Mouse (Mus musculus) thymus, postnatal 4 days (tissue): Measurements from ENCODE around the gene Nfe2l3.
A peak's percentile ranks its signal among the peaks of the same experiment; 100 is the strongest.
"Not testable (repeated sequence)": the region's sequence is repeated elsewhere in the genome, so short reads cannot be mapped to it uniquely, and the experiment has no call there.

ENCODE experiments used
- DNase-seq: peaks from one replicate; pipeline ENCODE4 v3.0.0; 2021

Nfe2l3 gene

GRCm38 (mm10) chr6:51432535-51433397, at the start of gene Nfe2l3:
Gene Nfe2l3 (plus strand): TSS chr6:51432670.
- DNase-seq: peak; percentile 89

- DNase-seq: peak; percentile 93
Observed at GRCm38 (mm10) chr6:51383769-51384755, 48.4 kb upstream of the Nfe2l3 start.

GRCm38 (mm10) chr6:51390505-51390904, 42.0 kb upstream of the Nfe2l3 start:
- no peak for DNase-seq

GRCm38 (mm10) chr6:51391816-51392490, 40.5 kb upstream of the Nfe2l3 start:
- no peak for DNase-seq

GRCm38 (mm10) chr6:51393341-51394128, 38.9 kb upstream of the Nfe2l3 start:
- DNase-seq: no peak

GRCm38 (mm10) chr6:51394367-51394766, 38.1 kb upstream of the Nfe2l3 start:
- DNase-seq: not testable (repeated sequence)

- DNase-seq: not testable (repeated sequence)
Observed at GRCm38 (mm10) chr6:51394963-51395362, 37.5 kb upstream of the Nfe2l3 start.

GRCm38 (mm10) chr6:51395486-51395885, 37.0 kb upstream of the Nfe2l3 start:
- no peak for DNase-seq

GRCm38 (mm10) chr6:51399113-51399518, 33.4 kb upstream of the Nfe2l3 start:
- DNase-seq: no peak

- no peak for DNase-seq
Observed at GRCm38 (mm10) chr6:51401294-51401693, 31.2 kb upstream of the Nfe2l3 start.

- DNase-seq: no peak
Observed at GRCm38 (mm10) chr6:51403598-51403997, 28.9 kb upstream of the Nfe2l3 start.

- DNase-seq: no peak
Observed at GRCm38 (mm10) chr6:51404502-51404901, 28.0 kb upstream of the Nfe2l3 start.

- DNase-seq: no peak
Observed at GRCm38 (mm10) chr6:51416433-51416832, 16.0 kb upstream of the Nfe2l3 start.

- no peak for DNase-seq
Observed at GRCm38 (mm10) chr6:51417306-51417936, 15.0 kb upstream of the Nfe2l3 start.

GRCm38 (mm10) chr6:51423466-51424122, 8.9 kb upstream of the Nfe2l3 start:
- DNase-seq: no peak

GRCm38 (mm10) chr6:51424537-51424936, 7.9 kb upstream of the Nfe2l3 start:
- no peak for DNase-seq

GRCm38 (mm10) chr6:51434270-51434669, 1.8 kb downstream of the Nfe2l3 start:
- DNase-seq: no peak

- DNase-seq: no peak
Observed at GRCm38 (mm10) chr6:51437665-51438064, 5.2 kb downstream of the Nfe2l3 start.

- no peak for DNase-seq
Observed at GRCm38 (mm10) chr6:51438826-51439330, 6.4 kb downstream of the Nfe2l3 start.

- peak; percentile 72 for DNase-seq
Observed at GRCm38 (mm10) chr6:51442191-51442835, 9.8 kb downstream of the Nfe2l3 start.
